Mouse (Mus musculus) lung, postnatal 0 days (tissue): ENCODE measurements around the gene Crebrf. TPM values are rescaled to one million over a fixed set of nuclear protein-coding genes. Genes with fewer than 3 reads are reported as not detected.
A peak's percentile ranks its signal among the peaks of the same experiment; 100 is the strongest.

ENCODE experiments used
- ATAC-seq: fragments of 200-750 bp; cut with Nextera tagmentation; 2 replicates; pipeline ENCODE4 v1.8.0; 2017; ENCODE audit warnings: moderate library complexity
- DNase-seq: peaks from one replicate; pipeline ENCODE4 v3.0.0-alpha.2; 2016; ENCODE audit warnings: low spot score
- H3K27ac ChIP-seq: fragments of 300-500 bp; sonication (generic); 2 replicates; pipeline ENCODE4 v1.5.1; 2014; ENCODE audit warnings: antibody characterized with exemption, mild to moderate bottlenecking, low read length, mixed read lengths
- H3K27me3 ChIP-seq: fragments of 300-500 bp; sonication (generic); replicated peaks from 2 replicates; pipeline ENCODE4 v1.6.1; 2014; ENCODE audit warnings: low read length, mixed read lengths; ENCODE audit not compliant: insufficient read depth
- H3K36me3 ChIP-seq: fragments of 300-500 bp; sonication (generic); 2 replicates; pipeline ENCODE4 v1.6.1; 2014; ENCODE audit warnings: low read length, mixed read lengths; ENCODE audit not compliant: insufficient read depth
- H3K4me1 ChIP-seq: fragments of 300-500 bp; sonication (generic); 2 replicates; pipeline ENCODE4 v1.6.1; 2014; ENCODE audit warnings: antibody characterized with exemption, low read depth, low read length, mixed read lengths; ENCODE audit not compliant: insufficient read depth
- H3K4me2 ChIP-seq: fragments of 300-500 bp; sonication (generic); replicated peaks from 2 replicates; pipeline ENCODE4 v1.6.1; 2014; ENCODE audit warnings: low read depth, mild to moderate bottlenecking, low read length, moderate library complexity, mixed read lengths
- H3K4me3 ChIP-seq: fragments of 300-500 bp; sonication (generic); 2 replicates; pipeline ENCODE4 v1.5.1; 2014; ENCODE audit warnings: low read depth, low read length
- H3K9ac ChIP-seq: fragments of 300-500 bp; sonication (generic); replicated peaks from 2 replicates; pipeline ENCODE4 v1.6.1; 2014; ENCODE audit warnings: low read depth, mild to moderate bottlenecking
- H3K9me3 ChIP-seq: fragments of 300-500 bp; sonication (generic); 2 replicates; pipeline ENCODE4 v1.6.1; 2016; ENCODE audit warnings: low read length, mixed read lengths
- CTCF ChIP-seq: IDR thresholded peaks from 2 replicates; pipeline ENCODE4 v1.5.1; 2016; ENCODE audit warnings: antibody characterized with exemption, mild to moderate bottlenecking
- EP300 ChIP-seq: IDR thresholded peaks from 2 replicates; pipeline ENCODE4 v1.6.1; 2016; ENCODE audit warnings: antibody characterized with exemption, mild to moderate bottlenecking, control low read depth
- WGBS: fragments of 180-500 bp; shearing (Covaris S2); extraction: QIAGEN DNeasy Blood & Tissue Kit; methylation state at CpG from one replicate; pipeline ENCODE4 v1.1.7; 2014; 5-methylcytosine and 5-hydroxymethylcytosine counted together
- polyA plus RNA-seq: library from polyadenylated mRNA; unstranded; fragments of >200 nt; fragmentation: Nextera tagmentation; extraction: Ambion mirVana; gene quantifications from 2 replicates; pipeline ENCODE4 v1.2.1, GENCODE M21; 2015

The Crebrf gene
- polyA plus RNA-seq, 1 experiment from 2014 or later = 38.7 TPM

- ATAC-seq = no peak
- Histone ChIP-seq H3K27me3 (no peaks in the 10 kb centered on the region), H3K4me2 (no peak overlapping the region), H3K9me3 (no peaks in the 10 kb centered on the region), H3K27ac (no peak overlapping the region), H3K4me1 (no peaks in the 10 kb centered on the region), H3K9ac (no peak overlapping the region), H3K4me3 (no peak overlapping the region), H3K36me3 (no peaks in the 10 kb centered on the region)
- TF ChIP-seq EP300 (no peak), CTCF (no peak)
- WGBS = 85% methylated on average over 5 of the region's 5 CpGs
- no peak for DNase-seq
These were observed 25.2 kb upstream of the Crebrf start for GRCm38 (mm10) chr17:26690236-26690635.

- 85% methylated on average over 7 of the region's 7 CpGs for WGBS
- Histone ChIP-seq H3K4me2 (no peak overlapping the region), H3K27me3 (no peaks in the 10 kb centered on the region), H3K4me3 (no peak overlapping the region), H3K27ac (no peak overlapping the region), H3K36me3 (0 out of 2 replicates have a peak, but pooled peaks cover 4% of the 10 kb centered on the region), H3K9ac (no peak overlapping the region), H3K9me3 (no peaks in the 10 kb centered on the region), H3K4me1 (no peaks in the 10 kb centered on the region)
- TF ChIP-seq CTCF (no peak), EP300 (peak; percentile 20; the same call in 1 of the 2 replicates)
- peak; percentile 35; the same call in 1 of the 2 replicates for ATAC-seq
- peak; percentile 29 for DNase-seq
These were observed 24.3 kb upstream of the Crebrf start for GRCm38 (mm10) chr17:26691110-26691509.

- Histone ChIP-seq H3K27ac (no peak overlapping the region), H3K4me1 (no peaks in the 10 kb centered on the region), H3K9ac (no peak overlapping the region), H3K4me3 (no peak overlapping the region), H3K9me3 (no peaks in the 10 kb centered on the region), H3K27me3 (no peaks in the 10 kb centered on the region), H3K36me3 (peaks cover 12% of the 10 kb centered on the region), H3K4me2 (no peak overlapping the region)
- ATAC-seq (no peak), DNase-seq (no peak)
- TF ChIP-seq CTCF (no peak), EP300 (no peak)
- 77% methylated on average over 7 of the region's 7 CpGs for WGBS
These were observed 22.0 kb upstream of the Crebrf start for GRCm38 (mm10) chr17:26693424-26693823.

GRCm38 (mm10) chr17:26694171-26694570 is 21.3 kb upstream of the Crebrf start:
- Histone ChIP-seq H3K9ac (no peak overlapping the region), H3K4me3 (no peak overlapping the region), H3K27ac (no peak overlapping the region), H3K4me2 (no peak overlapping the region), H3K4me1 (no peaks in the 10 kb centered on the region), H3K36me3 (peaks cover 12% of the 10 kb centered on the region), H3K9me3 (no peaks in the 10 kb centered on the region), H3K27me3 (no peaks in the 10 kb centered on the region)
- TF ChIP-seq CTCF (no peak), EP300 (no peak)
- ATAC-seq = no peak
- WGBS = 51% methylated on average over 7 of the region's 7 CpGs
- no peak for DNase-seq

DNA sequence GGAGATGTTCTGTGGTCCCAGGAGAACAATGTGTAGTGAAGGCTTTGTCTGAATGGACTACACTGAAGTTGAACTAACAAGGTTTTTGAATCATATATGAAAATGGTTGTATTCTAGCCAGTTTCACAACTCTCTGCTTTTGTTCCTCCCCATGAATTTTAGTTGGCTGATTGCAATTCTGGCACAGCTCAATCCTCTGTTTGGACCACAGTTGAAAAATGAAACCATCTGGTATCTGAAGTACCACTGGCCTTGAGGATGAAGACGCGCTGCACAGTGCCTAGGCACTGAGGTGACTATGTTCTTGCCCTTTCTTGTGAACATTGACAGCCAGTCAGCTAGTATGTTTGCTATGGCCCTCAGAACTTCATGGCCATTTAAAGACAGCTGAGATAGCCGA is 20.3 kb upstream of the Crebrf start:
- Histone ChIP-seq H3K36me3 (peaks cover 15% of the 10 kb centered on the region), H3K4me1 (no peaks in the 10 kb centered on the region), H3K9ac (no peak overlapping the region), H3K4me2 (no peak overlapping the region), H3K4me3 (no peak overlapping the region), H3K9me3 (no peaks in the 10 kb centered on the region), H3K27me3 (no peaks in the 10 kb centered on the region), H3K27ac (no peak overlapping the region)
- DNase-seq (no peak), ATAC-seq (no peak)
- 89% methylated on average over 3 of the region's 3 CpGs for WGBS
- no peak for TF ChIP-seq CTCF
- no peak for TF ChIP-seq EP300

- no peak for DNase-seq
- no peak for ATAC-seq
- no peak overlapping the region for H3K4me2 ChIP-seq
- no peaks in the 10 kb centered on the region for H3K9me3 ChIP-seq
- 0 out of 2 replicates have a peak overlapping the region, but pooled peaks have one; percentile 27 for H3K27ac ChIP-seq
- H3K9ac ChIP-seq = no peak overlapping the region
- peaks cover 15% of the 10 kb centered on the region for H3K36me3 ChIP-seq
- H3K4me1 ChIP-seq = no peaks in the 10 kb centered on the region
- no peak for TF ChIP-seq EP300
- peak; percentile 62 for TF ChIP-seq CTCF
- no peak overlapping the region for H3K4me3 ChIP-seq
- 90% methylated on average over 5 of the region's 5 CpGs for WGBS
- H3K27me3 ChIP-seq = no peaks in the 10 kb centered on the region
These were observed 16.6 kb upstream of the Crebrf start for GRCm38 (mm10) chr17:26698846-26699245.
